Comparison of ENCODE assay signal across 26 mouse cellular contexts in the genomic region with DNA sequence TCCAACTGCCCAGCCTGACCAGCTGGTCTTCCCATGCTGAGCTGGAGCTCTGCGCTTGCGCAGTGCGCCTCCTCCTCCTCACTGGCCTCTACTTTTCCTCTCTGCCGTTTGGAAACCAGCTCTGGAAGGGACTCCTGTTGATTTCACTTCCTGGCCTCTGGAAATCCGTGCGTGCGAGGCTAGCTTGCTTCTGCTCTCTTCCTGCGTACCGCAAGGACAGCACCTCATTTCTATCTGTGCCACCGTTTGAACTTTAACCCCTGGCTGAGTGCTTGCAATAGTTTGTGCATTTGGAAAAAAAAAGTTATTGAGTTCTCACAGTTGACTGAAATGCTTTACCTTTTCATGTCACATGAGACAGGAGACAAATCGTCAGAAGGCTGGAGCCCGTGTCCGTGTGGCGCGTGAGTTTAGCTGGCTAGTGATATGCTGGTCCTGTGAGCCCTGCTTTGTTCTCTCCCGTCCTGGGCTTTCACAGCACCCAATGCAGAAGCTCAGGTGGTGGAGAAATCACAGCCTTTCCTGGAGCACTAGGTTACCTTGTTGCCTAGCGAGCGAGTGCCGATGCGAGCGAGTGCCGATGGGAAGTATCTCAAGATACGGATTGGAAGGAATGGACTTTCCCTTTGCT. TPM values are rescaled to one million over a fixed set of nuclear protein-coding genes. Genes with fewer than 3 reads are reported as not detected.
DNase-seq lines count a peak whose midpoint lies in the region; ATAC-seq lines count a peak whose summit lies in the region.
"Had no signal": no experiment of that assay in that cellular context is flagged by ENCODE, and none has a peak within 500 bp of the region (broad histone marks: within the 10 kb centered on the region; RNA-seq: fewer than 3 reads in every experiment).

No protein-coding gene starts in this region.

- H3K4me1 ChIP-seq in limb, embryonic 10.5 days, result peaks cover 54% of the 10 kb centered on the region
- H3K4me1 ChIP-seq in liver, embryonic 16.5 days (ENCODE audit: control insufficient read depth, low read depth, low read length), result peaks cover 20% of the 10 kb centered on the region
- no peaks in the 10 kb centered on the region for H3K4me1 ChIP-seq in forebrain, embryonic 11.5 days (replicated peaks; ENCODE audit: control insufficient read depth, insufficient read depth, low read length)
- H3K4me1 ChIP-seq in hindbrain, embryonic 16.5 days (ENCODE audit: control insufficient read depth, insufficient read depth, low read depth, low read length), result peaks cover 9% of the 10 kb centered on the region

- no peaks in the 10 kb centered on the region for H3K9me3 ChIP-seq in limb, embryonic 10.5 days (replicated peaks)
- H3K9me3 ChIP-seq in liver, embryonic 16.5 days (replicated peaks; ENCODE audit: control insufficient read depth, low read length), result no peaks in the 10 kb centered on the region
- H3K9me3 ChIP-seq in forebrain, embryonic 11.5 days (ENCODE audit: control insufficient read depth, low read length), result no peaks in the 10 kb centered on the region
- no peaks in the 10 kb centered on the region for H3K9me3 ChIP-seq in hindbrain, embryonic 16.5 days (ENCODE audit: control insufficient read depth, low read length)
- H3K9me3 ChIP-seq: embryonic facial prominence, embryonic 12.5 days; forebrain, embryonic 12.5 days; heart, embryonic 15.5 days; hindbrain, embryonic 13.5 days; midbrain, embryonic 10.5 days; stomach, embryonic 15.5 days had no signal

- H3K9ac ChIP-seq in liver, embryonic 16.5 days (ENCODE audit: low read depth, low read length), result no peak overlapping the region
- H3K9ac ChIP-seq in forebrain, embryonic 11.5 days (ENCODE audit: low read length), result no peak overlapping the region
- no peak overlapping the region for H3K9ac ChIP-seq in hindbrain, embryonic 16.5 days (ENCODE audit: low read depth, low read length)
- H3K9ac ChIP-seq: embryonic facial prominence, embryonic 12.5 days; forebrain, embryonic 12.5 days; heart, embryonic 15.5 days; hindbrain, embryonic 13.5 days; stomach, embryonic 15.5 days had no signal

- no peak overlapping the region for H3K4me3 ChIP-seq in limb, embryonic 10.5 days
- H3K4me3 ChIP-seq in liver, embryonic 16.5 days (ENCODE audit: low read depth, low read length), result no peak overlapping the region
- H3K4me3 ChIP-seq in forebrain, embryonic 11.5 days (ENCODE audit: low read depth, low read length), result no peak overlapping the region
- H3K4me3 ChIP-seq in hindbrain, embryonic 16.5 days (ENCODE audit: low read length), result no peak overlapping the region
- H3K4me3 ChIP-seq: embryonic facial prominence, embryonic 12.5 days; forebrain, embryonic 12.5 days; heart, embryonic 15.5 days; hindbrain, embryonic 13.5 days; midbrain, embryonic 10.5 days; myocyte; stomach, embryonic 15.5 days had no signal

- H3K27ac ChIP-seq in limb, embryonic 10.5 days, result peak overlapping the region; percentile 40; the same call in 1 of the 2 replicates
- H3K27ac ChIP-seq in liver, embryonic 16.5 days (ENCODE audit: low read length), result peak overlapping the region; percentile 51
- no peak overlapping the region for H3K27ac ChIP-seq in forebrain, embryonic 11.5 days (ENCODE audit: low read depth, low read length)
- no peak overlapping the region for H3K27ac ChIP-seq in hindbrain, embryonic 16.5 days (ENCODE audit: low read depth, low read length)
- H3K27ac ChIP-seq: embryonic facial prominence, embryonic 12.5 days; forebrain, embryonic 12.5 days; heart, embryonic 15.5 days; hindbrain, embryonic 13.5 days; midbrain, embryonic 10.5 days; stomach, embryonic 15.5 days had no signal

- WGBS in limb, embryonic 10.5 days, result 78% methylated on average over 23 of the region's 23 CpGs
- 71% methylated on average over 23 of the region's 23 CpGs for WGBS in liver, embryonic 16.5 days (ENCODE audit: insufficient replicate concordance)
- WGBS in forebrain, embryonic 11.5 days, result 85% methylated on average over 23 of the region's 23 CpGs
- WGBS in hindbrain, embryonic 16.5 days, result 80% methylated on average over 23 of the region's 23 CpGs

- peak overlapping the region; percentile 22 for H3K4me2 ChIP-seq in liver, embryonic 16.5 days (ENCODE audit: low read depth, low read length)
- H3K4me2 ChIP-seq in forebrain, embryonic 11.5 days (ENCODE audit: low read depth, low read length, severe bottlenecking), result no peak overlapping the region
- H3K4me2 ChIP-seq in hindbrain, embryonic 16.5 days (ENCODE audit: low read length), result no peak overlapping the region
- H3K4me2 ChIP-seq: embryonic facial prominence, embryonic 12.5 days; forebrain, embryonic 12.5 days; heart, embryonic 15.5 days; hindbrain, embryonic 13.5 days; stomach, embryonic 15.5 days had no signal

- no peaks in the 10 kb centered on the region for H3K27me3 ChIP-seq in limb, embryonic 10.5 days (ENCODE audit: low read depth, poor library complexity, severe bottlenecking)
- H3K27me3 ChIP-seq in liver, embryonic 16.5 days (ENCODE audit: control insufficient read depth, insufficient read depth, low read depth, low read length), result no peaks in the 10 kb centered on the region
- H3K27me3 ChIP-seq in forebrain, embryonic 11.5 days (ENCODE audit: control insufficient read depth, insufficient read depth, low read length), result no peaks in the 10 kb centered on the region
- no peaks in the 10 kb centered on the region for H3K27me3 ChIP-seq in hindbrain, embryonic 16.5 days (replicated peaks; ENCODE audit: control insufficient read depth, insufficient read depth, low read length)
- H3K27me3 ChIP-seq: embryonic facial prominence, embryonic 12.5 days; heart, embryonic 15.5 days; hindbrain, embryonic 13.5 days; stomach, embryonic 15.5 days had no signal

- DNase-seq in kidney, adult 18-20 months, result peak; percentile 49
- no peak for DNase-seq in kidney, postnatal 4 days
- peak; percentile 37 for DNase-seq in ZHBTc4 (ENCODE audit: low read depth, low spot score)
- no peak for DNase-seq in limb, embryonic 10.5 days (ENCODE audit: low spot score)
- DNase-seq in forebrain, embryonic 11.5 days (ENCODE audit: low spot score), result no peak
- DNase-seq in gastrocnemius, postnatal 10 days, result no peak
- DNase-seq: cerebellum, postnatal 14 days; gastrocnemius, postnatal 36 days; heart, postnatal 36 days; kidney, postnatal 10 days; lung, adult 18-20 months; lung, postnatal 10 days; right cerebral cortex, postnatal 4 days; thymus, adult 18-20 months; thymus, postnatal 36 days had no signal

- H3K36me3 ChIP-seq in limb, embryonic 10.5 days, result peaks cover 18% of the 10 kb centered on the region
- H3K36me3 ChIP-seq in liver, embryonic 16.5 days (ENCODE audit: control insufficient read depth, insufficient read depth), result no peaks in the 10 kb centered on the region
- H3K36me3 ChIP-seq in forebrain, embryonic 11.5 days (ENCODE audit: control insufficient read depth, insufficient read depth, low read length), result no peaks in the 10 kb centered on the region
- H3K36me3 ChIP-seq in hindbrain, embryonic 16.5 days (ENCODE audit: control insufficient read depth, insufficient read depth, low read length), result no peaks in the 10 kb centered on the region
- H3K36me3 ChIP-seq: forebrain, embryonic 12.5 days; heart, embryonic 15.5 days; hindbrain, embryonic 13.5 days; stomach, embryonic 15.5 days had no signal

- ATAC-seq in liver, embryonic 16.5 days (ENCODE audit: low read depth), result peak; percentile 75
- ATAC-seq in forebrain, embryonic 11.5 days (replicated peaks; ENCODE audit: low FRiP score), result no peak
- ATAC-seq in hindbrain, embryonic 16.5 days, result no peak
- ATAC-seq: inflammation-experienced regulatory T-cells, adult 6 months; midbrain, embryonic 16.5 days had no signal

RNA-seq across cellular contexts. Expression of a gene that starts 20.3 kb away (rescaled TPM):
- polyA plus RNA-seq in limb, embryonic 10.5 days (2016; fragmentation: Nextera tagmentation; extraction: Ambion mirVana), result 10.7 and 12.5 TPM in 2 replicates
- 3.2 TPM in 2 replicates for polyA plus RNA-seq in liver, embryonic 16.5 days (2015; fragmentation: Nextera tagmentation; extraction: Ambion mirVana)
- 15.5 and 16.3 TPM in 2 replicates for polyA plus RNA-seq in forebrain, embryonic 11.5 days (2014; fragmentation: Nextera tagmentation; extraction: Ambion mirVana)
- polyA plus RNA-seq in hindbrain, embryonic 16.5 days (2015; fragmentation: Nextera tagmentation; extraction: Ambion mirVana), result 9.6 and 12.5 TPM in 2 replicates
- total RNA-seq in gastrocnemius, postnatal 10 days (2021), result 10 to 100 TPM; 39.6 to 44.4 TPM

Comparison
In these comparisons a context has a peak if more than half of its experiments do, and no peak if none do; other contexts are left out.
1. DNase-seq: peak in kidney, adult 18-20 months (single experiment) and ZHBTc4 (single experiment); none in kidney, postnatal 4 days (0 of 2), limb, embryonic 10.5 days (single experiment), forebrain, embryonic 11.5 days (single experiment) and gastrocnemius, postnatal 10 days (single experiment).
2. H3K27ac ChIP-seq: peak in limb, embryonic 10.5 days (single experiment) and liver, embryonic 16.5 days (single experiment); none in forebrain, embryonic 11.5 days (single experiment) and hindbrain, embryonic 16.5 days (single experiment).